Mouse (Mus musculus): ENCODE measurements around the gene Maml1. TPM values are rescaled to one million over a fixed set of nuclear protein-coding genes. Genes with fewer than 3 reads are reported as not detected.
A peak's percentile ranks its signal among the peaks of the same experiment; 100 is the strongest.

Maml1 gene
- total RNA-seq, 1 experiment: 7.6 TPM

GRCm38 (mm10) chr11:50286428-50286827 is 5.7 kb downstream of the Maml1 start:
- Histone ChIP-seq H3K4me3 (ENCODE audit: insufficient read depth in 1 of 2, low read depth in 1 of 2, low read length in 2 of 2, poor library complexity in 1 of 2, severe bottlenecking in 1 of 2) (no peak overlapping the region), H3K27ac (ENCODE audit: insufficient read depth, low read depth, low read length, poor library complexity, severe bottlenecking) (no peak overlapping the region), H3K4me1 (ENCODE audit: control insufficient read depth in 2 of 2, insufficient read depth in 2 of 2, low read length in 2 of 2, poor library complexity in 1 of 2) (peaks cover 0 to 3% of the 10 kb centered on the region in 2 experiments; a peak in 1 of 4 replicates), H3K9me3 (ENCODE audit: control insufficient read depth, insufficient read depth, low read depth, low read length) (no peaks in the 10 kb centered on the region), H3K9ac (ENCODE audit: insufficient read depth, low read depth, low read length, poor library complexity, severe bottlenecking) (no peak overlapping the region), H3K36me3 (ENCODE audit: control insufficient read depth, insufficient read depth, low read length, poor library complexity, severe bottlenecking) (peaks cover 8% of the 10 kb centered on the region; the same call in 1 of the 2 replicates)
- DNase-seq (ENCODE audit: low read depth, low spot score): no peak
- in situ Hi-C loops (cut with MboI; ENCODE audit: low sequenced_read_pairs in 2 of 2, unreplicated experiment in 2 of 2): no loop called here
- TF ChIP-seq HCFC1 (IDR thresholded peaks at IDR 0.05; ENCODE audit: borderline replicate concordance, insufficient read depth, low read length): no peak
- TF ChIP-seq ZNF384 (IDR thresholded peaks at IDR 0.05; ENCODE audit: low read depth, low read length): no peak
- no peak for TF ChIP-seq MAFK (IDR thresholded peaks at IDR 0.05; ENCODE audit: insufficient read depth, low read depth, low read length)
- no peak for TF ChIP-seq ZC3H11A (IDR thresholded peaks at IDR 0.05; ENCODE audit: borderline replicate concordance, low read depth, low read length)
- TF ChIP-seq CHD2 (IDR thresholded peaks at IDR 0.05; ENCODE audit: low read depth, low read length): no peak

- TF ChIP-seq ZC3H11A (IDR thresholded peaks at IDR 0.05; ENCODE audit: borderline replicate concordance, low read depth, low read length): no peak
- TF ChIP-seq HCFC1 (IDR thresholded peaks at IDR 0.05; ENCODE audit: borderline replicate concordance, insufficient read depth, low read length): no peak
- TF ChIP-seq ZNF384 (IDR thresholded peaks at IDR 0.05; ENCODE audit: low read depth, low read length): no peak
- TF ChIP-seq CHD2 (IDR thresholded peaks at IDR 0.05; ENCODE audit: low read depth, low read length): no peak
- TF ChIP-seq MAFK (IDR thresholded peaks at IDR 0.05; ENCODE audit: insufficient read depth, low read depth, low read length): no peak
- no peak overlapping the region for H3K27ac ChIP-seq (ENCODE audit: insufficient read depth, low read depth, low read length, poor library complexity, severe bottlenecking)
- in situ Hi-C loops (cut with MboI; ENCODE audit: low sequenced_read_pairs in 2 of 2, unreplicated experiment in 2 of 2): no loop called here
- H3K4me3 ChIP-seq (ENCODE audit: insufficient read depth in 1 of 2, low read depth in 1 of 2, low read length in 2 of 2, poor library complexity in 1 of 2, severe bottlenecking in 1 of 2): no peak overlapping the region
- H3K9ac ChIP-seq (ENCODE audit: insufficient read depth, low read depth, low read length, poor library complexity, severe bottlenecking): no peak overlapping the region
- H3K36me3 ChIP-seq (ENCODE audit: control insufficient read depth, insufficient read depth, low read length, poor library complexity, severe bottlenecking): peaks cover 8% of the 10 kb centered on the region; the same call in 1 of the 2 replicates
- peaks cover 3 to 5% of the 10 kb centered on the region in 2 experiments; a peak in 3 of 4 replicates for H3K4me1 ChIP-seq (ENCODE audit: control insufficient read depth in 2 of 2, insufficient read depth in 2 of 2, low read length in 2 of 2, poor library complexity in 1 of 2)
- no peak for DNase-seq (ENCODE audit: low read depth, low spot score)
- no peaks in the 10 kb centered on the region for H3K9me3 ChIP-seq (ENCODE audit: control insufficient read depth, insufficient read depth, low read depth, low read length)
Measured at GRCm38 (mm10) chr11:50285696-50286095, 6.4 kb downstream of the Maml1 start.

- Histone ChIP-seq H3K9ac (ENCODE audit: insufficient read depth, low read depth, low read length, poor library complexity, severe bottlenecking) (no peak overlapping the region), H3K9me3 (ENCODE audit: control insufficient read depth, insufficient read depth, low read depth, low read length) (no peaks in the 10 kb centered on the region), H3K4me1 (ENCODE audit: control insufficient read depth in 2 of 2, insufficient read depth in 2 of 2, low read length in 2 of 2, poor library complexity in 1 of 2) (peaks cover 6 to 8% of the 10 kb centered on the region in 2 experiments), H3K4me3 (ENCODE audit: insufficient read depth in 1 of 2, low read depth in 1 of 2, low read length in 2 of 2, poor library complexity in 1 of 2, severe bottlenecking in 1 of 2) (no peak overlapping the region), H3K36me3 (ENCODE audit: control insufficient read depth, insufficient read depth, low read length, poor library complexity, severe bottlenecking) (peaks cover 8% of the 10 kb centered on the region; the same call in 1 of the 2 replicates), H3K27ac (ENCODE audit: insufficient read depth, low read depth, low read length, poor library complexity, severe bottlenecking) (no peak overlapping the region)
- no peak for DNase-seq (ENCODE audit: low read depth, low spot score)
- no peak for TF ChIP-seq ZC3H11A (IDR thresholded peaks at IDR 0.05; ENCODE audit: borderline replicate concordance, low read depth, low read length)
- no peak for TF ChIP-seq ZNF384 (IDR thresholded peaks at IDR 0.05; ENCODE audit: low read depth, low read length)
- TF ChIP-seq CHD2 (IDR thresholded peaks at IDR 0.05; ENCODE audit: low read depth, low read length): no peak
- no peak for TF ChIP-seq MAFK (IDR thresholded peaks at IDR 0.05; ENCODE audit: insufficient read depth, low read depth, low read length)
- TF ChIP-seq HCFC1 (IDR thresholded peaks at IDR 0.05; ENCODE audit: borderline replicate concordance, insufficient read depth, low read length): no peak
- in situ Hi-C loops (cut with MboI; ENCODE audit: low sequenced_read_pairs in 2 of 2, unreplicated experiment in 2 of 2): no loop called here
Measured at GRCm38 (mm10) chr11:50285263-50285662, 6.8 kb downstream of the Maml1 start.

- H3K4me1 ChIP-seq (ENCODE audit: control insufficient read depth in 2 of 2, insufficient read depth in 2 of 2, low read length in 2 of 2, poor library complexity in 1 of 2): peaks cover 6 to 13% of the 10 kb centered on the region in 2 experiments
- H3K27ac ChIP-seq (ENCODE audit: insufficient read depth, low read depth, low read length, poor library complexity, severe bottlenecking): no peak overlapping the region
- TF ChIP-seq ZC3H11A (IDR thresholded peaks at IDR 0.05; ENCODE audit: borderline replicate concordance, low read depth, low read length): no peak
- no peak for TF ChIP-seq HCFC1 (IDR thresholded peaks at IDR 0.05; ENCODE audit: borderline replicate concordance, insufficient read depth, low read length)
- no peak for TF ChIP-seq CHD2 (IDR thresholded peaks at IDR 0.05; ENCODE audit: low read depth, low read length)
- no peak for TF ChIP-seq MAFK (IDR thresholded peaks at IDR 0.05; ENCODE audit: insufficient read depth, low read depth, low read length)
- no peak for TF ChIP-seq ZNF384 (IDR thresholded peaks at IDR 0.05; ENCODE audit: low read depth, low read length)
- no peak overlapping the region for H3K4me3 ChIP-seq (ENCODE audit: insufficient read depth in 1 of 2, low read depth in 1 of 2, low read length in 2 of 2, poor library complexity in 1 of 2, severe bottlenecking in 1 of 2)
- no peaks in the 10 kb centered on the region; the same call in 1 of the 2 replicates for H3K36me3 ChIP-seq (ENCODE audit: control insufficient read depth, insufficient read depth, low read length, poor library complexity, severe bottlenecking)
- H3K9me3 ChIP-seq (ENCODE audit: control insufficient read depth, insufficient read depth, low read depth, low read length): no peaks in the 10 kb centered on the region
- no peak overlapping the region for H3K9ac ChIP-seq (ENCODE audit: insufficient read depth, low read depth, low read length, poor library complexity, severe bottlenecking)
- DNase-seq (ENCODE audit: low read depth, low spot score): peak; percentile 29
- in situ Hi-C loops (cut with MboI; ENCODE audit: low sequenced_read_pairs in 2 of 2, unreplicated experiment in 2 of 2): no loop called here
Measured at GRCm38 (mm10) chr11:50280053-50280452, 12.1 kb downstream of the Maml1 start.

Data from ES-E14 (cell line).